Mouse (Mus musculus): ENCODE results near the gene Gm17727. TPM values are rescaled to one million over a fixed set of nuclear protein-coding genes. Genes with fewer than 3 reads are reported as not detected.

Gm17727 gene
- not detected in 2 replicates for polyA plus RNA-seq (2012; ENCODE audit: low replicate concordance)

DNA sequence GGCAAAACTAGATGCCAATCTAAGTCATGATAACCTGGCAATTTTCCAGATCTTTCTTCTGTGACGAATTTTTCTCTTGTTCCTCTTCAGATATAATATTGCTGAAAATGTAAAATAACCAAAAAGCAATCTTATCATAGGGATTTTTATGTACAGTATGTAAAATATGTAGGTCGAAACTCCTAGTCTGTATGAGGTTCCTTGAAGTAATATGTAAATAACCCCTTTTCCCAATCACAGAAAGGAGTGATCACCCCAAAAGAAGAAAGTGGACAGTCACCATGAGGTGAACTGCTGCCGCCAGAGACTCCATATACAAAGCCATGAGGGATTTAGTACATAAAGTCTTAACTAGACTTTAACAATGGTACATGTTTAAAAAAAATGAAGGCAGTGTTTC lies at the start of gene Gm17727:
TSS of gene Gm17727 (minus strand) at position 101 of the 400 bp plus-strand sequence.

DNA sequence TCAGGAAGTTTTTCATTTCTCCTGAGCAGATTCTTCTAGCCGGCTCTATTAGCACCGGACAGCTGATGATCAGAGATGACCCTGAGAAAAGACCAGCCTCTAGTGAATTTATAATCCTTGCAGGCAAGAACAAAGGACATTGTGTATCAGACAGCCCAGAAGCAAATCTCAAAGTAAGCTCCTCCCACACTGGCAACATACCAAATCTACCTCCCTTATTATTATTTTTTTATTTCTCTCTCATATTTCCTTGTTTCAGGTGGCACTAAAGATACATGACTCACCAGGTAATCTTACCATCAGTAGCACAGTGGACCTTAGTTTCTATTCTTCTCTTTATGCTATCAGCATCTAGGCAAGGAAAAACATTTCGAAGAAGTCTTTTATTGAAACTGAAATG lies 12.1 kb upstream of the Gm17727 start, which contains the start of the genes Gm27235 and D730048I06Rik:
TSS of gene Gm27235 (minus strand) at position 101 of the 400 bp plus-strand sequence.
TSS of gene D730048I06Rik (minus strand) at position 112 of the 400 bp plus-strand sequence.

DNA sequence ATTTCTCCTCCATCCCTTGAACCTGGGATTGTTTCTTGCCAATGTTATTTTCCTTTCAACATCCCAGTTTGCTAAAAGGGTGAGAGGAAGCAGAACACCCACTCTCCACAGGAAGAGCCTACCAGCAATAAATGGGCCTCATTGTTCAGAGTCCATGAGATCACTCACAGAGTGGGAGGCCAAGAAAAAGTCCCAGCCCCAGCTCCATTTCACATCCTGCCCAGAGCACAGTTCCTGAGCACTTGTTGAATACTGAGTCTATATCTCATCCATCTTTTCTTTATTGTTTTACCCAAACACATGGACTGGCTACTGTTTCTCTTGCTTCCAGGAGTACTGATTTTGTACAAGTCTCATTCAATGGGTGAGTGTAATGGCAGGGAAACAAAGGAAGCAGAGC lies 37.2 kb downstream of the Gm17727 start, which contains the start of gene Gm17677:
TSS of gene Gm17677 (plus strand) at position 301 of the 400 bp plus-strand sequence.

Other genes starting within 250 kb of the Gm17727 start
- gene Ddx25, start 219.6 kb downstream of the Gm17727 start, polyA plus RNA-seq (2012; ENCODE audit: low replicate concordance): not detected in 2 replicates
- 0.25 and 0.79 TPM in 2 replicates for gene Pus3, start 219.5 kb downstream of the Gm17727 start, polyA plus RNA-seq (2012; ENCODE audit: low replicate concordance)
- 0.20 and 1.1 TPM in 2 replicates for gene Pate2, start 207.8 kb downstream of the Gm17727 start, polyA plus RNA-seq (2012; ENCODE audit: low replicate concordance)
- 1.5 and 5.5 TPM in 2 replicates for gene Hyls1, start 207.7 kb downstream of the Gm17727 start, polyA plus RNA-seq (2012; ENCODE audit: low replicate concordance)
- not detected in 2 replicates for gene Pate4, start 166.2 kb downstream of the Gm17727 start, polyA plus RNA-seq (2012; ENCODE audit: low replicate concordance)
- not detected in 2 replicates for gene Pate3, start 129.9 kb downstream of the Gm17727 start, polyA plus RNA-seq (2012; ENCODE audit: low replicate concordance)
- not detected in 2 replicates for gene Pate1, start 90.7 kb downstream of the Gm17727 start, polyA plus RNA-seq (2012; ENCODE audit: low replicate concordance)
- not detected in 2 replicates for gene Gm17677, start 37.1 kb downstream of the Gm17727 start, polyA plus RNA-seq (2012; ENCODE audit: low replicate concordance)
- not detected in 2 replicates for gene Gm27235, start 12.0 kb upstream of the Gm17727 start, polyA plus RNA-seq (2012; ENCODE audit: low replicate concordance)
- not detected in 2 replicates for gene D730048I06Rik, start 12.0 kb upstream of the Gm17727 start, polyA plus RNA-seq (2012; ENCODE audit: low replicate concordance)
- gene 9230110F15Rik, start 66.0 kb upstream of the Gm17727 start, polyA plus RNA-seq (2012; ENCODE audit: low replicate concordance): not detected in 2 replicates
- gene 9230113P08Rik, start 130.3 kb upstream of the Gm17727 start, polyA plus RNA-seq (2012; ENCODE audit: low replicate concordance): not detected in 2 replicates

Measured in leukemia stem cell, adult 10-12 weeks (primary cell).